Mouse (Mus musculus) layer of hippocampus, postnatal 14 days (tissue): ENCODE measurements at regions not wholly inside any gene's neighbourhood (a gene's known extent, or its start where the extent isn't known, plus 50 kb on each side); places are given as distances from the start of the nearest gene placed in this dataset.

Experiments
- DNase-seq, 2 experiments: peaks; one replicate each; pipeline ENCODE4 v3.0.0; 2021 to 2022; ENCODE audit warnings: low spot score in 2 of 2, mixed read lengths in 1 of 2

DNA sequence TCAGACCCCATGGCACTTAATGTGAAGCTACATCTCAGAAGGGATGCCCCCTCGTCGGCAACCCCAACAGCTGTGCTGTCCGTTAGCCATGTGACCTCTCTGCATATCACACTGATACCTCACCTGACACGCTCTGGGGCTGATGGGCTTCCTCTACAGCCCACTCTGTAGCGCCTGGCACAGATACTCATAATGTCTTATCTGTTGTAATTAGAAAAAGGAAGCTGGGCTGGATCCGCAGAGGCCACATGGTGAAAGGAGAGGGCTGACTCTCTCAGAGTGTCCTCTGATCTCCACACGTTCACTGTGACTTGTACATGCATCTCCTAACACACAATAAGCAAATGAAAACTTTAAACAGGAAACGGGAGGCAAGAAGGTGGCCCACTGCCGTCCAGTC, 126.5 kb upstream of the Meis1 start:
- no peak for DNase-seq

GRCm38 (mm10) chr11:19145991-19146390, 127.2 kb upstream of the Meis1 start:
- no peak for DNase-seq

GRCm38 (mm10) chr11:19151026-19151425, 132.2 kb upstream of the Meis1 start:
- DNase-seq: no peak

DNA sequence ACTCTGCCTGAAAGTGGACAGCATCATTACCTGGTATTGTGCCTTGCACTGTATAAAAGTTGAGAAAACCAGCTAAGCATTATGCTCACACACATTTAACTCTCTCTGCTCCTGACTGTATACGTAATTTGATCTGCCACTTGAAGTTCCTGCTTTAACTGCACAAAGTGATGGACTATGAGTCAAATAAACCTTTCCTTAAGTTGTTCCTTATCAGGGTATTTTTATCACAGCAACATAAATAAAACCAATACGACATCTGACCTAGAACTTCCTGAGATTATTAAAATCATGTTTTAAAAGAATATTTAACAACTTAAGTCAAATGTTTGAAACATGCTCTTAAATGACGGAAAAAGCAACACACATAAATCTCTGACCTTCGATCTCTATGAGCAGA, 134.9 kb upstream of the Meis1 start:
- no peak for DNase-seq

GRCm38 (mm10) chr11:19154813-19155616, 136.2 kb upstream of the Meis1 start:
- DNase-seq: no peak

GRCm38 (mm10) chr11:19155617-19155983, 136.8 kb upstream of the Meis1 start:
- no peak for DNase-seq

DNA sequence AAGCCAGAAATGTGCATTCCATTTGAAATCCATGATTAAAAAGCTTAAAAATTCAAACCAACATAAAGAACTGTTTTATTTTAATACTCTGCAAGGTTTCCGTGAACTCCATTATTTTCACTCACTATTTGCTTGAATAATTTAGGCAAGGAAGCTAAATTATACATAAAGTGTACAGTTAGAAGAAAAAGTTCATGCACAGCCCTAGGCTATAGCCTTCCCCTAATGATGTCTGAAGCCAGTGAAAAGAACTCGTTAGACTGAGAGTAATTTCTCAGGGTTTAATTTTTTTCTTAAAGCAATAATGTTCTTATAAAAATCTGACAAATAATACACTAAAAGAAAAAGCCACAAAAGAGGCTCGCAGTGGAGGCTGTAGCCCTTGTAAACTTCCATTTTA, 141.4 kb upstream of the Meis1 start:
- no peak for DNase-seq

DNA sequence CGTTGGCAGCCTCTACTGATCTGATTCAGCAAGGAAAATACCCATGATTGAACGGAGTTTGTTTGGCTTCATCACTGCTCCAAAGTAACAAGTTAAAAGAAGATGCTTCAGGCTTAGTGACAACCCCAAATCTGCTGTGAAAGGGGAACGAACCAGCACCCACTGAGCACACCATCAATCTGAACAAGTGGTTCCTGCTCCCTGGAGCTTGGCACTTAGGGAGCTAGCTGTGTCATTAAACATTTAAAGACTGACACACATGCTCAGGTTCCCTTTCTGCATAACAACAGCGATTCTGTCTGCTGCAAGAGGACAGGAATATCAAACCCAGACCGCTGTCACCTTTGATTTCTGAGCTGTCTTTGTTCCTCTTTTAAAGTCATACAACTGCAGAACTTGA, 141.9 kb upstream of the Meis1 start:
- no peak for DNase-seq

DNA sequence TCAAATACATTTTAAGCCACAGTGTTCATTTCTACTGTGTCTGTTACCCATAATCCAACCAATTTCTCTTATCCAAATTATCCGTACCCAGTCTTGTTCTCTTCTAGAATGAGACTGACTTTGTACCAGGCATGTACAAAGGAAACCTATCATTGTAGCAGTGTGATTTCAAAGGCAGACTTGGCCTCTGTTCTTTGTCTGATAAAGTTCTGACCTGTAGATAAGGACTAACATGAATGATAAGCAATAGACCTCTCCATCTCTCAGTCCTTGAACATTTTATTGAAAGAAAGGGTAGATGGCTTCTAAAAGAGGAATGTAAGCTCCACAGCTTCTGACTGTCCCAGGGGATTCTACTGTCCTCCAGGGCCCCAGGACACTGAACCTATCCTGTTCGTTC, 152.2 kb upstream of the Meis1 start:
- DNase-seq: no peak

GRCm38 (mm10) chr11:19174305-19175017, 155.7 kb upstream of the Meis1 start:
- DNase-seq: no peak

DNA sequence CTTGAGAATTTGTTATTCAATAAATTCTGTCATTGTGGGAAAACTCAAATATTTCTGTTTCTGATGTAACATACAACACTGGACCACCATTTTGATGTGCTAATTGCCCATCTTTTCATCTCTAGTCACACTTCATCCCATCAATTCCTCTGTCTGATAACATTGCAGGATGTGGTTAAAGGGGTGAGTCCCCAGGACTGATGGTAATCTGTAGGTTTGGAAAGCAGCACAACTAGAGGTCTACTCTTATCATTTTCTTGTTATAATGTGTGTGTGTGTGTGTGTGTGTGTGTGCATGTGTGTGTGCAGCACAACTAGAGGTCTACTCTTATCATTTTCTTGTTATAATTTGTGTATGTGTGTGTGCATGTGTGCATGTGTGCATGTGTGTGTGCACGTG, 160.5 kb upstream of the Meis1 start:
- no peak for DNase-seq

GRCm38 (mm10) chr11:19189778-19190177, 171.0 kb upstream of the Meis1 start:
- DNase-seq: no peak

GRCm38 (mm10) chr11:19194464-19194863, 175.7 kb upstream of the Meis1 start:
- DNase-seq: no peak

DNA sequence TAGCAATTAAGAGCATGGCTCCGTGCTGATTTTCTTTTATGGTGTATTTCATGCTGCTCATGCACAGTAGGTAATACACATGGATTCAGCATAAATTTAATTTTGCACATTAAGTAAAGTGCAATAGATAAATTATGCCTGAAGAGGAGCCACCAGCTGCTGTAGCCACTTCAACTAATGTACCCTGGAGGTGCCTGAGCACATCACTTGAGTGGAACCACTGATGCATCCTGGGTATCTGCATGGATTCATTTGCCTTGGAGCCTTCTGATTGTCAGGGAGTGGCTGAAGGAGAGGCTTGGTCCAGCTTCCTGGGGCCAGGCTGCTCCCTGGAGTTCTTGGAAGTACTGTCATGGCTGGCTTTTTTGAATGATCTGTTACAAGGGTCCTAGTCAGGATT, 179.0 kb upstream of the Meis1 start:
- DNase-seq: no peak

- DNase-seq: no peak
Measured at GRCm38 (mm10) chr11:19202602-19203517, 184.1 kb upstream of the Meis1 start.

DNA sequence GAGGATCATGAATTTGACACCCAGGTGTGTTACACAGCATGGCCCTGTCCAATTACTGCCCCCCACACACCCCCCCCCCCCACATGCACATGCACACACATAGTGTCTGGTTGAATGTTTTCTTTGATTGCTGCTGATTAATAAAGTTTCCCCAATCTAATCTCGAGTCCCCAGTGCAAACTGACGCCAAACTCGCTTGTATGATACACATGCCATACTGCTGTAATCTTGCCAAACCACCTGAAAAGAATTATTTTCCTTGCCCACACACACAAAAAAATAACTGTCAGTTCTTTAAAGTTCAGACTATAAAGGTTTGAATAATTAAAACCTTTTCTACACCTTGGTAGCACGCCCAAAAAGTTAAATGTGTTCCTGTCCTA, 184.7 kb upstream of the Meis1 start:
- DNase-seq: no peak

DNA sequence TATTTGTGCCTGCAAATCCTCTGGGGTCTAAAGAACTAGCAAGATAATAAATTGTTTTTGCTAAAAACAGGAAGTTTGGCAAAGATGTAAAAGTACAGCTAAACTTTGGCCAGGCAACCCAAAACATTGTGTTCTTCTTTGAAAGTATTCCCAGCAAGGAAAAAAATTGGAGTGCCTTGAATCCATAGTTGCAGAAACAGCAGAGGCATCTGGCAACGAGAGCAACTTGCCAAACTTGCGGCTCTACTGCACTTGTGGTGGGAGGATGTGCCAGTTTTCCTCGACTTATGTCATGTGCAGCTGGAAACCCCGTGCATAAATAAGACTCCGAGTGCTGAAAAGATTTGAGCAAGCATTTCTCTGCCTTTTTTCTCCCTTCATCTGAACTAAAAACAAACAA, 185.2 kb upstream of the Meis1 start:
- peak; percentile 41 to 79 for DNase-seq

DNA sequence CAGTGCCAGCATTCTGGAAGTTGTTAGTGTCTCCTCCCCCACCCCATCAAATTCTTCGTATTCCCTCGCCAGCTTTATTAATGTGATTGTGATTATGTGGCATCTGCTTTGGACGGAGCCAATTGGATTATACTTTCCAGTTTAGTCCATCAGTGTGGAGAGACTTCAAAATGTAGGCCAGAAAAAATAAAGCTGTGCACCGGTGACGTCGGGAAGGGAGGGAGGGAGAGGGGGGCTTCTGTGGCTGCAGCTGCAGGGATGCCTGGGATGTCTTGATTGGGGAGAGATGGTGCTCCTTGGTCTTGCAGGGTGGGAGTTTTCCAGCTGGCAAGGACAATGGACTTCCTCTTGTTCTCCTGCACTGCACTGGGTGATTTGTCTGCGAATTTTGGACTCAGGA, 185.7 kb upstream of the Meis1 start:
- peak; percentile 4 to 12 for DNase-seq

DNA sequence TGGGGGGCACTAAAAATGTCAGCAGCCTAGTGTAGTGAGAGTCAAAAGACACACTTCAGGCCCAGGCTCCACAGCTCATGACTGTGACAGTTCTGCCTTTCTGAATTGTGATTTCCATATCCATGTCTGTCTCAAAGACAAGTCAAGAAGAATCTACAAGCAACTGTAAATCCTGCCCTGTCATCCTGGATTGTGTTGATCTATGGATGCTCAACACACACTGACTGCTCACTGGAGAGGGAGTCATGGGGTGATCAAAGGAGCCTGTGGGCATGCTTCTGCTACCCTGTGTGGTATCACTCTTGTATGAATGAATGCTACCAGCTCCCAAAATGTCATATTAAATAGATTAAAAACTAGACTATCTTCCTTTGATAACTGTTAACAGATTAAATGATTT, 186.4 kb upstream of the Meis1 start:
- no peak for DNase-seq

GRCm38 (mm10) chr11:19219476-19219875, 200.7 kb upstream of the Meis1 start:
- no peak for DNase-seq

DNA sequence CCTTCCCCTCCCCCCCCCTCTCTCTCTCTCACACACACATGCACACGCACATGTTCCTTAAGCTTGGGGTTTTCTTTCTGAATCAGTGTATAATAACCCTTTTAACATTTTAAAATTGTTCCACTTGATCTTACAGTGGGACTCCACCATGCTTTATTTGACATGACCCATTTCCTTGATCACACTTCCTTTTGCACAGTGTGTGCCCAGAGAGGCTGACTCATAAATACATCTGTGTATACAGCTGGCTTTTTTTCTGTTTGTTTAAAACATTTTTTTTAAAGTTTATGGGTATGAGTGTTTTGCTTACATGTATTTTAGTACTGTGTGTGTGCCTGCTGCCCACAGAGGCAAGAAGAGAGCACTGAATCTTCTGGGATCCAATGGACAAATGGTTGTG, 202.7 kb upstream of the Meis1 start:
- DNase-seq: no peak

- DNase-seq: no peak
Measured at GRCm38 (mm10) chr11:19226756-19227155, 208.0 kb upstream of the Meis1 start.
